Mouse (Mus musculus): ENCODE results near the gene Hmg20b. TPM values are rescaled to one million over a fixed set of nuclear protein-coding genes. Genes with fewer than 3 reads are reported as not detected.

The Hmg20b gene
- polyA plus RNA-seq, 1 experiment from 2014 or later = 26.6 TPM

DNA sequence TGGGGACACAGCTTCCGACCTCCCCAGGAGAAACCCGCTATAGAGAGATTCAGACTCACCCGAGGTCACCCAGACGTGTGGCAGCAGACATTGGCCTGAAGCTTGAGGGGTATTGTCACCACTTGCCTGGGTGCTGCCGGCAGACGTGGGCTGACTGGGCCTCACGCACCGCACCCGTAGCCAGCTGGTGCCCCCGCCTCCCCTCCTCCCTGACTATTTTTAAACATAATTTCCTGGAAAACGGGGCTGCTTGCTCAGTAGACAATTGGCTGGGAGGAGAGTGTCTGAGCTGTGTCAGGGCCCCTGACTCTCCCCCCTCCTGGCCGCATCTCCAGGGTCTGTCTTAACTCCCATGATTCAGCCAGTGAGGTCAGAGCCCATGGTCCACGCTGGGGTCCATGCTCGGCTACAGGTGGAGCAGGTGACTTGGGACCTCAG is 47.5 kb downstream of the Hmg20b start:
- Histone ChIP-seq H3K27me3 (replicated peaks) (no peaks in the 10 kb centered on the region), H3K27ac (no peak overlapping the region), H3K36me3 (replicated peaks) (peaks cover 17% of the 10 kb centered on the region), H3K4me1 (peaks cover 15% of the 10 kb centered on the region), H3K4me2 (no peak overlapping the region), H3K9ac (no peak overlapping the region), H3K4me3 (no peak overlapping the region), H3K9me3 (no peaks in the 10 kb centered on the region)
- 75% methylated on average over 14 of the region's 14 CpGs for WGBS
- no peak for ATAC-seq (replicated peaks)

DNA sequence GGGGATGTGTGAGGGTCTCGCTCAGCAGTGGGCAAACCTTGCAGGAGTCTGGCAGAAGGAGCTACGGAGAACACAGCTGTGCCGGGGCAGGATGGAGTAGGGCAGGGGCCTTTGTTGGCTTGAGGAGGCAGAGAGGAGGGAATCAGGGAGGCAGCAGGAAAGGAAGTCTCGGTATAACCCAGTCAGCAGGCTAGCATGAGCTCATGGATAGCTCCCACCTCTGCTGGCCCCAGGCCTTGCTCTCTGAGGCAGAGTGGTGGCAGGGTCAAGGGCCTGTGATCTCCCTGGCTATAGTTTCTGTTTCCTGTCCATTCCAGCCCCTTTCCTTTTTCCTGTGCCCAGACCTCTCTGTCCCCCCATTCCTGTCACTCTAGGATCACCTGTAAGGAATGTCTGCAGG is 48.0 kb downstream of the Hmg20b start:
- ATAC-seq (replicated peaks) = no peak
- peaks cover 17% of the 10 kb centered on the region for H3K4me1 ChIP-seq
- H3K9me3 ChIP-seq = no peaks in the 10 kb centered on the region
- H3K36me3 ChIP-seq (replicated peaks) = peaks cover 12% of the 10 kb centered on the region; the same call in 1 of the 2 replicates
- H3K27ac ChIP-seq = no peak overlapping the region
- H3K9ac ChIP-seq = no peak overlapping the region
- H3K27me3 ChIP-seq (replicated peaks) = no peaks in the 10 kb centered on the region
- 66% methylated on average over 4 of the region's 4 CpGs for WGBS
- no peak overlapping the region for H3K4me2 ChIP-seq
- no peak overlapping the region for H3K4me3 ChIP-seq

DNA sequence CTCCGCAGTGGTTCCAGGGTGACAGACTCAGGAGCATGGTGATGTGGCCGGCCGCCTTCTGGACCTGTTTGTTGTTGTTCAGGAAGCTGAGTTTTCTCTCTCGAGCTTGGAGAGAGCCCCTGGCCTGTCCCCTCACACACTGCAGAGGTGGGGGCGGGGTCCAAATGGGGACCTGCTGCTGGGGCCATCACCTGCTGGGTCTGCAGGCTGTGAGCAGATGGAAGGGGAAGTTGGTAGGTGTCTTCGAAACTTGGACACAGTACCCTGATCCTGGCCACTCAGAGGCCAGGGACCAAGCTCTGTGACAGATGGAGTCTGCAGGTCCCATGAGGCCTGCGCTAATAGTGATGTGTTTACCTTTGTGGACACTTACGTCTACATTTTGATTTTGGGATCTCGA is 49.0 kb downstream of the Hmg20b start:
- ATAC-seq (replicated peaks) = no peak
- Histone ChIP-seq H3K36me3 (replicated peaks) (peaks cover 4% of the 10 kb centered on the region; the same call in 1 of the 2 replicates), H3K9me3 (no peaks in the 10 kb centered on the region), H3K27me3 (replicated peaks) (no peaks in the 10 kb centered on the region), H3K27ac (no peak overlapping the region), H3K4me3 (no peak overlapping the region), H3K4me1 (peaks cover 20% of the 10 kb centered on the region), H3K9ac (no peak overlapping the region), H3K4me2 (no peak overlapping the region)
- WGBS = 82% methylated on average over 9 of the region's 9 CpGs

DNA sequence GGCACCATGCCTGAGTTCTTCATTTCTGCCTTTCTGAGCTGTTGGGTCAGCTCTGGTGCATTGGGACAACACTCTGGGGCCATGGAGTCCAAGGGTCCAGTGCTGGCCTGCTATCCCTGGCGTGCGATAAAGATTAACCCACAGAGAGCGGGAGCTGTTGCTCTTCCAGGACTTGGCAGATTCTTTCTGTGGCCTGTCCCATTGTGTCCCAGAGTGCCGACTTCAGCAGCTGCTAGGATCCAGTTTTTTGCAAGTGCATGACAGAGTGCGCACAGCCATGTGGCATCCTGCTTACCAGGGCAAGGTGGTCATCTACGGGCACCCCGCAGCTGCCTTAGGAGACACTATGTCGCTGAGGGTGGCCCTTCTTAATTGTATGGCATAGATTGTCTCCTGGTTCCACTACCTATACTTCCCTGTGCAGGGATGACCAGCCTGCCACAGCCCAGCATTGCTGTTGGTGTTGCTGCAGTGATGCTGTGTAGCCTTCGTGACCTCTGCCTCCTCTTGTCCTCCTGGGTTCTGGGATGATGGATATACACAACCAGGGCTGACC is 49.9 kb downstream of the Hmg20b start:
- ATAC-seq (replicated peaks) = no peak
- no peak overlapping the region for H3K4me3 ChIP-seq
- H3K9me3 ChIP-seq = no peaks in the 10 kb centered on the region
- no peaks in the 10 kb centered on the region for H3K27me3 ChIP-seq (replicated peaks)
- peaks cover 29% of the 10 kb centered on the region for H3K4me1 ChIP-seq
- H3K9ac ChIP-seq = no peak overlapping the region
- 87% methylated on average over 9 of the region's 9 CpGs for WGBS
- H3K27ac ChIP-seq = no peak overlapping the region
- no peak overlapping the region for H3K4me2 ChIP-seq
- H3K36me3 ChIP-seq (replicated peaks) = no peaks in the 10 kb centered on the region

DNA sequence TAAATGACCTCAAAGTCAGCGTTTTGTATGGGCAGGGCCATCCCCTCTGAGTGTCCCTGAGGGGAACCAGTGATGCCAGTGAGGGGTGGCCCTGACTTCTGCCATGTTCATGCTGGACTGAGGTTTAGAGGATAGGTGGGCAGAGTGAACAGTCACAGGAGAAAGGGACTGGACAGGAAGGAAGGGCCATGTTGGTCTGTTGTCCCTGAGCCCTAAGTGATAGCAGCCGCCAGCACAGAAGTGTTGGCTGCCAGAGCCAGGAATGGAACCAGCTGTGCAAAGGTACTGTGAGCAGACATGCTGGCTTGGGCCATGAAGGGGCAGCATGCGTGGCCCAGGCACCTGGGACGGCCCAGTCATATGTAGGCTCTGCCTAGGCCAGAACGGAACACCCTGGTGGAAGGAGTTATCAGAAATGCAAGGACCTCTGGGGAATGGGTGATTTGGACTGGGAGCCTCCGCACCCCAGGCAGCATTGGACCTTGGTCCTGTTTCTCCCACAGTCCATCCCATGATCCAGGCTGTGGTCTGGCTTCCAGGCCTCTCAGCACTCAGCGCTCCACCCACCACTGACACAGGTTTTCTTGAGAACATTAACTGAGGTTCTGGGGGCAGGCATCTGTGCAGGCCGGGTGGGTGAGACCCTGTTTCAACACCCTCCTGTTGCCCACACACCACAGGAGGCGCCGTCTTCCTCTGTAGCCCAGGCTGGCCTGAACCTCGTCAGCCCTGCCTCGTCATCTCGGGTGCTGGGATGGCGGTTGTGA is 50.5 kb downstream of the Hmg20b start:
- no peaks in the 10 kb centered on the region for H3K27me3 ChIP-seq (replicated peaks)
- ATAC-seq (replicated peaks) = no peak
- peaks cover 35% of the 10 kb centered on the region for H3K4me1 ChIP-seq
- no peak overlapping the region for H3K9ac ChIP-seq
- H3K36me3 ChIP-seq (replicated peaks) = no peaks in the 10 kb centered on the region
- H3K4me2 ChIP-seq = no peak overlapping the region
- 93% methylated on average over 14 of the region's 14 CpGs for WGBS
- no peak overlapping the region for H3K27ac ChIP-seq
- H3K9me3 ChIP-seq = no peaks in the 10 kb centered on the region
- no peak overlapping the region for H3K4me3 ChIP-seq

DNA sequence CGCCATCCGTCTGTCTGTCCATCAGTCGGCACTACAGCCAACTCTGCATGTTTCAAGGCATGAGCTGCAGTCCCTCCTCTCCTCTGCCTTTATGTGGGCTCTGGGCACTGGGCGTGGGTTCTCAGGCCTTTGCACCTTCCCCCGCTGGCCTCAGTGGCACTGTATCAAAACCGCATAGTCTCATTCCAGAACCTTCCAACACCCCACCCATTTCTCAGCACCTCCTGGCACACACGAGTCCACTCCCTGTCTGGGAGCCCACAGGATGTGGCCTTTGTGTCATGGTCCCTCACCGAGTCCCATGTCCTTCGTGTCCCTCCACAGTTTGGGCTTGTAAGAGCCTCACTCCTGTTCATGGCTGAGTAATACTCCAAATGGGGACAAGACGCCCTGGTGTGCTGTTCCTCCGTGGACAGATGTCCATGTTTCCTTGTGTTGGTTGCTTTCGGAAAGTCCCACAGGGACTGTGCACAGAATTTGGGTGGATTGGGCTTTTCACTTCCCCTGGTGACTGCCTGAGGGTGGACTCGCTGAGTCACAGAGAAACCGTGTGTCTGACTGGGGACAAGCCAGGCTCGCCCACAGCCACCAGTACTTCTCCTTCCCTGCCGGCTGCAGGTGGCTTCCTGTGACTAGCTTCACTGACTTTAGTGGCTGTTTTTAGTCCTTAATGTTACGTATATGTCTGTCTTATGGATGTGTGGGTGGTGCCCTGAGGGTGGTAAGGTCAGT is 51.7 kb downstream of the Hmg20b start:
- no peak for ATAC-seq (replicated peaks)
- Histone ChIP-seq H3K4me1 (peaks cover 47% of the 10 kb centered on the region), H3K4me3 (no peak overlapping the region), H3K36me3 (replicated peaks) (no peaks in the 10 kb centered on the region), H3K9me3 (no peaks in the 10 kb centered on the region), H3K27me3 (replicated peaks) (no peaks in the 10 kb centered on the region), H3K27ac (no peak overlapping the region), H3K9ac (no peak overlapping the region), H3K4me2 (no peak overlapping the region)
- 94% methylated on average over 17 of the region's 17 CpGs for WGBS

DNA sequence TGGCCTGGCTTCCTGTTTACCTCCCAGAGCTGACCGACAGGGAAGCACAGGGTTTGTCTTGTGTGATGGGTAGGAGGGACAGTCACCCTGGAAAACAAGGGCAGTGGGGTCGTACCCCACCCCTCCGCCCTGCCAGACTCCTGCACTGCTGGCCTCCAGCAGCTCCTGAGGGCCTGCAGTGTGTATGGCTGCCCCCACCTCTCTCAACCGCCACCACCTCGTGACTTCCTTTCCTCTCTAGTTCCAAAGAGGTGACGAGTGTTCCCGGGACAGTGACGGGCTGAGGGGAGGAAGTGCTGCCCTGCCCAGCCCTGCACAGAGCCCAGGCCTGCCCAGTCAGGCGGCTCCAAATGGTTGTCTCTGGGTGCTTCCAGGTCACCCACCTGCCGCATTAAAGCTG is 52.4 kb downstream of the Hmg20b start:
- no peak overlapping the region for H3K9ac ChIP-seq
- no peaks in the 10 kb centered on the region for H3K9me3 ChIP-seq
- peaks cover 47% of the 10 kb centered on the region for H3K4me1 ChIP-seq
- H3K27me3 ChIP-seq (replicated peaks) = no peaks in the 10 kb centered on the region
- no peak overlapping the region for H3K27ac ChIP-seq
- no peaks in the 10 kb centered on the region for H3K36me3 ChIP-seq (replicated peaks)
- no peak overlapping the region for H3K4me3 ChIP-seq
- WGBS = 65% methylated on average over 10 of the region's 10 CpGs
- H3K4me2 ChIP-seq = no peak overlapping the region
- ATAC-seq (replicated peaks) = no peak

DNA sequence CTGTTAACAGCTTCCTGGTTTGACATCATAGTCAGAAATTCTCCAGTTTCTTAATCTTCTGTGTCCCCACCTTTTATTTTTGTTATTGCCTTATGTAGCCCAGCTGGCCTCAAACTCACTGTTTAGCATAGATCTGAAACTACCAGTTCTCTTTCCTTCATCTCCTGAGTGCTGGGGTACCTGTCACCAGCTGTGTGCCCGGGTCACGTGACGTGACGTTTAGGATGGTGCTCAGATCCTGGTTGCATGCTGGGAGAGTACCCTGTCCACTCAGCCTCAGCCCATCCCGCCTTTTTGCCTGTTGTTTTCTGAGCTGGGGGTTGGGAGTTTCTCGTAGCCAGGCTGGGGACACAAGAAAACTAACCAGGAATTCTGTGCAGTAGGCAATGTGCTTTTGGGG is 53.0 kb downstream of the Hmg20b start:
- Histone ChIP-seq H3K27ac (no peak overlapping the region), H3K4me3 (no peak overlapping the region), H3K9me3 (no peaks in the 10 kb centered on the region), H3K4me2 (no peak overlapping the region), H3K9ac (no peak overlapping the region), H3K27me3 (replicated peaks) (no peaks in the 10 kb centered on the region), H3K4me1 (peaks cover 44% of the 10 kb centered on the region), H3K36me3 (replicated peaks) (no peaks in the 10 kb centered on the region)
- 87% methylated on average over 6 of the region's 6 CpGs for WGBS
- no peak for ATAC-seq (replicated peaks)

Small RNAs within 50 kb of the gene (microRNA-seq; reads per million reads assigned to microRNA genes)
- 0.55 reads per million for gene Mir6913

Other genes with a start within 250 kb of the Hmg20b start
- gene Map2k2, start 244.6 kb downstream of the Hmg20b start, polyA plus RNA-seq (2015; fragmentation: Nextera tagmentation; extraction: Ambion mirVana) = 258 and 270 TPM in 2 replicates
- 16.2 and 16.7 TPM in 2 replicates for gene Zbtb7a, start 215.3 kb downstream of the Hmg20b start, polyA plus RNA-seq (2015; fragmentation: Nextera tagmentation; extraction: Ambion mirVana)
- gene Pias4, start 182.6 kb downstream of the Hmg20b start, polyA plus RNA-seq (2015; fragmentation: Nextera tagmentation; extraction: Ambion mirVana) = 59.2 and 66.3 TPM in 2 replicates
- gene Eef2, start 173.8 kb downstream of the Hmg20b start, polyA plus RNA-seq (2015; fragmentation: Nextera tagmentation; extraction: Ambion mirVana) = 588 and 606 TPM in 2 replicates
- 66.3 and 67.3 TPM in 2 replicates for gene Dapk3, start 167.5 kb downstream of the Hmg20b start, polyA plus RNA-seq (2015; fragmentation: Nextera tagmentation; extraction: Ambion mirVana)
- gene 4930442H23Rik, start 166.6 kb downstream of the Hmg20b start, polyA plus RNA-seq (2015; fragmentation: Nextera tagmentation; extraction: Ambion mirVana) = not detected in 2 replicates
- 0.14 TPM in 1 of 2 replicates, not detected in the other for gene Nmrk2, start 148.4 kb downstream of the Hmg20b start, polyA plus RNA-seq (2015; fragmentation: Nextera tagmentation; extraction: Ambion mirVana)
- 95.3 and 96.7 TPM in 2 replicates for gene Atcay, start 119.6 kb downstream of the Hmg20b start, polyA plus RNA-seq (2015; fragmentation: Nextera tagmentation; extraction: Ambion mirVana)
- 35.4 and 37.2 TPM in 2 replicates for gene Zfr2, start 117.3 kb downstream of the Hmg20b start, polyA plus RNA-seq (2015; fragmentation: Nextera tagmentation; extraction: Ambion mirVana)
- 37.2 and 40.1 TPM in 2 replicates for gene Matk, start 97.5 kb downstream of the Hmg20b start, polyA plus RNA-seq (2015; fragmentation: Nextera tagmentation; extraction: Ambion mirVana)
- 124 and 126 TPM in 2 replicates for gene Mrpl54, start 83.5 kb downstream of the Hmg20b start, polyA plus RNA-seq (2015; fragmentation: Nextera tagmentation; extraction: Ambion mirVana)
- 36.4 and 38.5 TPM in 2 replicates for gene Apba3, start 83.5 kb downstream of the Hmg20b start, polyA plus RNA-seq (2015; fragmentation: Nextera tagmentation; extraction: Ambion mirVana)
- 6.9 and 8.0 TPM in 2 replicates for gene Tjp3, start 58.9 kb downstream of the Hmg20b start, polyA plus RNA-seq (2015; fragmentation: Nextera tagmentation; extraction: Ambion mirVana)
- 154 and 159 TPM in 2 replicates for gene Pip5k1c, start 57.5 kb downstream of the Hmg20b start, polyA plus RNA-seq (2015; fragmentation: Nextera tagmentation; extraction: Ambion mirVana)
- gene Cactin, start 29.4 kb downstream of the Hmg20b start, polyA plus RNA-seq (2015; fragmentation: Nextera tagmentation; extraction: Ambion mirVana) = 35.8 and 38.3 TPM in 2 replicates
- 5.7 and 6.2 TPM in 2 replicates for gene Tbxa2r, start 21.7 kb downstream of the Hmg20b start, polyA plus RNA-seq (2015; fragmentation: Nextera tagmentation; extraction: Ambion mirVana)
- not detected in 2 replicates for gene Gipc3, start 7.2 kb downstream of the Hmg20b start, polyA plus RNA-seq (2015; fragmentation: Nextera tagmentation; extraction: Ambion mirVana)
- 19.7 and 22.5 TPM in 2 replicates for gene Mfsd12, start 7.0 kb upstream of the Hmg20b start, polyA plus RNA-seq (2015; fragmentation: Nextera tagmentation; extraction: Ambion mirVana)
- gene 4930404N11Rik, start 15.3 kb upstream of the Hmg20b start, polyA plus RNA-seq (2015; fragmentation: Nextera tagmentation; extraction: Ambion mirVana) = 1.1 TPM in 2 replicates
- gene Fzr1, start 28.0 kb upstream of the Hmg20b start, polyA plus RNA-seq (2015; fragmentation: Nextera tagmentation; extraction: Ambion mirVana) = 153 and 159 TPM in 2 replicates
- gene Dohh, start 33.9 kb upstream of the Hmg20b start, polyA plus RNA-seq (2015; fragmentation: Nextera tagmentation; extraction: Ambion mirVana) = 90.4 and 92.6 TPM in 2 replicates
- gene Gm48551, start 34.0 kb upstream of the Hmg20b start, polyA plus RNA-seq (2015; fragmentation: Nextera tagmentation; extraction: Ambion mirVana) = 8.4 and 9.3 TPM in 2 replicates
- 2.7 and 3.3 TPM in 2 replicates for gene Gm48552, start 38.5 kb upstream of the Hmg20b start, polyA plus RNA-seq (2015; fragmentation: Nextera tagmentation; extraction: Ambion mirVana)
- 1.4 and 1.6 TPM in 2 replicates for gene Smim24, start 42.6 kb upstream of the Hmg20b start, polyA plus RNA-seq (2015; fragmentation: Nextera tagmentation; extraction: Ambion mirVana)
- gene Nfic, start 105.2 kb upstream of the Hmg20b start, polyA plus RNA-seq (2015; fragmentation: Nextera tagmentation; extraction: Ambion mirVana) = 18.1 and 22.8 TPM in 2 replicates
- gene Celf5, start 132.2 kb upstream of the Hmg20b start, polyA plus RNA-seq (2015; fragmentation: Nextera tagmentation; extraction: Ambion mirVana) = 106 and 109 TPM in 2 replicates
- 69.7 and 73.8 TPM in 2 replicates for gene Ncln, start 145.9 kb upstream of the Hmg20b start, polyA plus RNA-seq (2015; fragmentation: Nextera tagmentation; extraction: Ambion mirVana)
- gene S1pr4, start 149.7 kb upstream of the Hmg20b start, polyA plus RNA-seq (2015; fragmentation: Nextera tagmentation; extraction: Ambion mirVana) = 0.71 and 1.2 TPM in 2 replicates
- 0.96 and 1.1 TPM in 2 replicates for gene Gna15, start 173.7 kb upstream of the Hmg20b start, polyA plus RNA-seq (2015; fragmentation: Nextera tagmentation; extraction: Ambion mirVana)
- 100 and 101 TPM in 2 replicates for gene Gna11, start 194.7 kb upstream of the Hmg20b start, polyA plus RNA-seq (2015; fragmentation: Nextera tagmentation; extraction: Ambion mirVana)
- gene Aes, start 209.0 kb upstream of the Hmg20b start, polyA plus RNA-seq (2015; fragmentation: Nextera tagmentation; extraction: Ambion mirVana) = 802 and 851 TPM in 2 replicates
- 57.4 and 58.8 TPM in 2 replicates for gene Tle2, start 224.1 kb upstream of the Hmg20b start, polyA plus RNA-seq (2015; fragmentation: Nextera tagmentation; extraction: Ambion mirVana)

All from midbrain, embryonic 15.5 days (tissue).